Mouse (Mus musculus): ENCODE results near the gene Olfr498.

Gene Olfr498

DNA sequence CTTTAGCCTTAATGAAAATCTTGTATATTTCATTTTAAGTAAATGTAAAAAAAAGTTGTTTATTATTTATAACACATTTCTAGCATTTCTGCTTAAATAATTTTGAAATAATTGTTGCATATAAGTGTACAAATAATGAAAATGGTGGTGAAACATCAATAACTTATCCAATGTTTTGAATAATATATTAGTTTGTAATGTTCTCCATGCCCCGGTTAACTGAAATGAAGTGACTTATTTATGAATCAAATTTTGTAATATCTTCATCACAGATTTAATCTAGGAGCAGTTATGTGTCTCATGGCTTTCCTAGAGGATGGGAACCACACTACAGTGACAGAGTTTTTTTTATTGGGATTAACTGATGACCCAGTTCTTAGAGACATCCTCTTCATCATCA is at the start of gene Olfr498:
Gene Olfr498, plus strand, starts transcription at position 301 of the 400 bp plus-strand sequence.
- in situ Hi-C loops (cut with MboI; ENCODE audit: unreplicated experiment in 2 of 2) = no loop called here

DNA sequence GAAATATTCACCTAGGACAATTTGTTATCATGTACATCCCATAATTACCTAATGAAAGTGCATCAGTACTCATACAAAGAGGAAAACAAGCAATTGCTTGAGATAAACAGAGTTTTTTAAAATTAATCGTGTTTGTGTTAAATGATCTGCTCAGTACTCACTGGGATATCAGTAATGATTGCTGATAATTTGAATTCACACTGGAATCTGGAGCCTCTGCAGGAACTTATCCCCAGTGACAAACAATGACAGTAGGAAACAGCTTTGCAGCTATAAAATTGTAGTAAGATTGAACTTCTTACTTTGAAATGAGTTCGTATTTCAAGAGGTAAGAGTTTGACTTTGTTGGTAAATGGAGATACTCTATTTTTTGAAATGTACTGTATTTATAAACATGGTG is 45.0 kb upstream of the Olfr498 start, which contains the start of gene Olfr497:
Gene Olfr497, plus strand, starts transcription at position 301 of the 400 bp plus-strand sequence.
- in situ Hi-C loops (cut with MboI; ENCODE audit: unreplicated experiment in 2 of 2) = no loop called here

Data from v-Abl transformed pro-B cells (cell line).